Mouse (Mus musculus) embryonic facial prominence, embryonic 13.5 days (tissue): ENCODE results near the gene Syt6. TPM values are rescaled to one million over a fixed set of nuclear protein-coding genes. Genes with fewer than 3 reads are reported as not detected.
"Not testable (repeated sequence)": the region's sequence is repeated elsewhere in the genome, so short reads cannot be mapped to it uniquely, and the experiment has no call there.

Source experiments
- ATAC-seq: fragments of 200-750 bp; cut with Nextera tagmentation; 2 replicates; pipeline ENCODE4 v1.8.0; 2017; ENCODE audit warnings: low read depth; ENCODE audit not compliant: insufficient number of reproducible peaks, insufficient read depth, low FRiP score, low TSS enrichment
- H3K27ac ChIP-seq: fragments of 300-500 bp; sonication (generic); 2 replicates; pipeline ENCODE4 v1.5.1; 2015; ENCODE audit warnings: moderate library complexity, mild to moderate bottlenecking, inconsistent platforms
- H3K27me3 ChIP-seq: fragments of 300-500 bp; sonication (generic); 2 replicates; pipeline ENCODE4 v1.6.1; 2015; ENCODE audit warnings: mild to moderate bottlenecking, inconsistent platforms
- H3K36me3 ChIP-seq: fragments of 300-500 bp; sonication (generic); 2 replicates; pipeline ENCODE4 v1.6.1; 2015; ENCODE audit warnings: mild to moderate bottlenecking, inconsistent platforms
- H3K4me1 ChIP-seq: fragments of 300-500 bp; sonication (generic); 2 replicates; pipeline ENCODE4 v1.6.1; 2015; ENCODE audit warnings: inconsistent platforms
- H3K4me2 ChIP-seq: fragments of 300-500 bp; sonication (generic); 2 replicates; pipeline ENCODE4 v1.6.1; 2015; ENCODE audit warnings: moderate library complexity, mild to moderate bottlenecking, inconsistent platforms
- H3K4me3 ChIP-seq: fragments of 300-500 bp; sonication (generic); 2 replicates; pipeline ENCODE4 v1.5.1; 2015; ENCODE audit warnings: mild to moderate bottlenecking, inconsistent platforms
- H3K9ac ChIP-seq: fragments of 300-500 bp; sonication (generic); 2 replicates; pipeline ENCODE4 v1.6.1; 2015; ENCODE audit warnings: mild to moderate bottlenecking, inconsistent platforms
- H3K9me3 ChIP-seq: fragments of 300-500 bp; sonication (generic); 2 replicates; pipeline ENCODE4 v1.6.1; 2016; ENCODE audit warnings: inconsistent platforms
- WGBS: fragments of 180-500 bp; shearing (Covaris S2); methylation state at CpG from one replicate; pipeline ENCODE4 v1.1.7; 2015; ENCODE audit warnings: mixed read lengths; 5-methylcytosine and 5-hydroxymethylcytosine counted together
- polyA plus RNA-seq: library from polyadenylated mRNA; unstranded; fragments of >200 nt; fragmentation: Nextera tagmentation; extraction: Ambion mirVana; gene quantifications from 2 replicates; pipeline ENCODE4 v1.2.1, GENCODE M21; 2015

Syt6 gene
- polyA plus RNA-seq, 1 experiment from 2014 or later: 1.9 TPM

DNA sequence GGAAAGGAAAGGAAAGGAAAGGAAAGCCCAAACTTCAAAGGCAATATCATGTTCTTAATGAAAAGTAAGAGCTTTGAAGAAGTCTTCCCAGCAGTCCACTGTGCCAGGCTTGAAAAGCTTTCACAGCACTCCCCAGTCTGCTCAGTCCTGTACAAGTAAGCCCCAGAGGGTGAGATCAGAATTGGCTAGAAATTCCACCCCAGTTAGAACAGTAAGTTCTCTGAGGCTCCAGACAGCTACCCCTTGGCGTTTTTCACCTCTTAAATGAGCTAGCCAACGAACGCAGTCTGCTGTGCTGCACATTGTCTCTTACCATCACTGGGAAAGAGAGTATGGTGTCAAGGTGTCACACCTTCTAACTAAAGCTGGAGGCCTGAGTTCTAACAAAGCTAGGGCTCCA is 52.6 kb downstream of the Syt6 start:
- 83% methylated on average over 3 of the region's 3 CpGs for WGBS
- no peak for ATAC-seq
- peaks cover 16% of the 10 kb centered on the region for H3K4me1 ChIP-seq
- H3K4me2 ChIP-seq: no peak overlapping the region
- no peaks in the 10 kb centered on the region for H3K36me3 ChIP-seq
- H3K27me3 ChIP-seq: no peaks in the 10 kb centered on the region
- H3K27ac ChIP-seq: no peak overlapping the region
- no peaks in the 10 kb centered on the region for H3K9me3 ChIP-seq
- no peak overlapping the region for H3K4me3 ChIP-seq
- H3K9ac ChIP-seq: no peak overlapping the region

- 63% methylated on average over 7 of the region's 7 CpGs for WGBS
- no peak overlapping the region for H3K4me2 ChIP-seq
- no peak overlapping the region for H3K27ac ChIP-seq
- no peak for ATAC-seq
- no peaks in the 10 kb centered on the region for H3K27me3 ChIP-seq
- peaks cover 17% of the 10 kb centered on the region for H3K4me1 ChIP-seq
- H3K4me3 ChIP-seq: no peak overlapping the region
- no peaks in the 10 kb centered on the region for H3K9me3 ChIP-seq
- H3K9ac ChIP-seq: no peak overlapping the region
- no peaks in the 10 kb centered on the region for H3K36me3 ChIP-seq
Observed at GRCm38 (mm10) chr3:103633124-103633523, 58.1 kb downstream of the Syt6 start.

GRCm38 (mm10) chr3:103633831-103634230 is 58.8 kb downstream of the Syt6 start:
- no peaks in the 10 kb centered on the region for H3K9me3 ChIP-seq
- no peaks in the 10 kb centered on the region for H3K36me3 ChIP-seq
- no peak overlapping the region for H3K4me3 ChIP-seq
- no peaks in the 10 kb centered on the region for H3K27me3 ChIP-seq
- ATAC-seq: no peak
- WGBS: 76% methylated on average over 4 of the region's 4 CpGs
- peaks cover 17% of the 10 kb centered on the region for H3K4me1 ChIP-seq
- H3K27ac ChIP-seq: no peak overlapping the region
- H3K4me2 ChIP-seq: no peak overlapping the region
- no peak overlapping the region for H3K9ac ChIP-seq

DNA sequence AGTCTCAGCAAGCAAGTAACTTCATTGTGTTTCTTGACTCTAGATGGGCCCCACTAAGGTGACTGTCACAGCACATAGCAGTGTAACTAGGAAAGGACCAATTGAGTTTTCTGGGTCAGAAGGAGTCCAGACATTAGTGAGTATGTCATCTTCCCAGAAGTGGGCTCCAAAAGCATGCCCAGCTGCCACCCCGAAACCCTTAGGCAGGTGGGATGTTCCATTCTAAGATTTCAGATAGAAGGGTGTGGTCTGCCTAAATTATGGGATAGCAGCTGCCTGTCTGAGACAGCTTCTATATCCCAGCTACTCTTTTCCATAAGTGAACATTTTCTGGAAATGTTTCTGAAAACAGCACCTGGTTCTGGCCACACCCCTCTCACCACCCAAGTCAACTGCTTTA is 59.2 kb downstream of the Syt6 start:
- Histone ChIP-seq H3K4me1 (peaks cover 17% of the 10 kb centered on the region), H3K27ac (no peak overlapping the region), H3K9me3 (no peaks in the 10 kb centered on the region), H3K36me3 (no peaks in the 10 kb centered on the region), H3K9ac (no peak overlapping the region), H3K4me2 (no peak overlapping the region), H3K4me3 (no peak overlapping the region), H3K27me3 (no peaks in the 10 kb centered on the region)
- 89% methylated on average over 1 of the region's 1 CpGs for WGBS
- no peak for ATAC-seq

DNA sequence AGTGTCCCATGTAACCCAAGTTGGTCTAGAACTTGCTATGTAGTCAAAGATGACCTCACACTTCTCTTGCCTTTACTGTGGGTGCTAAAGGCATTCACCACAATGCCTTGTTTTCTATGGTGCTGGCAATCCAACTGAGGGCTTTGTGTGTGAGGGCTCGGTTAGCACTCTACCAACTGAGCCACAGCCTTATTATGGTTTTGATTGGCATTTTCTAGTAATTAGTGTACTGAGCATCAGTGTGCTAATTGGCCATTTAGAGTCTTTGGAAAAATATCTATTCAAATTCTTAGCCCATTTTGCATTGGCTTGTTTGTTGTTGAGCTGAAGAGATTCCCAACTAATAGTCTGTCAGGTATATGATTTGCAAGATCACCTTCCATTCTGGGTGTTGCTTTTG is 62.6 kb downstream of the Syt6 start:
- no peak for ATAC-seq
- 82% methylated on average over 1 of the region's 1 CpGs for WGBS
- no peaks in the 10 kb centered on the region for H3K36me3 ChIP-seq
- no peak overlapping the region for H3K27ac ChIP-seq
- peaks cover under 1% of the 10 kb centered on the region; the same call in 1 of the 2 replicates for H3K4me1 ChIP-seq
- H3K4me2 ChIP-seq: no peak overlapping the region
- H3K9ac ChIP-seq: no peak overlapping the region
- no peaks in the 10 kb centered on the region for H3K27me3 ChIP-seq
- H3K9me3 ChIP-seq: no peaks in the 10 kb centered on the region
- H3K4me3 ChIP-seq: no peak overlapping the region

DNA sequence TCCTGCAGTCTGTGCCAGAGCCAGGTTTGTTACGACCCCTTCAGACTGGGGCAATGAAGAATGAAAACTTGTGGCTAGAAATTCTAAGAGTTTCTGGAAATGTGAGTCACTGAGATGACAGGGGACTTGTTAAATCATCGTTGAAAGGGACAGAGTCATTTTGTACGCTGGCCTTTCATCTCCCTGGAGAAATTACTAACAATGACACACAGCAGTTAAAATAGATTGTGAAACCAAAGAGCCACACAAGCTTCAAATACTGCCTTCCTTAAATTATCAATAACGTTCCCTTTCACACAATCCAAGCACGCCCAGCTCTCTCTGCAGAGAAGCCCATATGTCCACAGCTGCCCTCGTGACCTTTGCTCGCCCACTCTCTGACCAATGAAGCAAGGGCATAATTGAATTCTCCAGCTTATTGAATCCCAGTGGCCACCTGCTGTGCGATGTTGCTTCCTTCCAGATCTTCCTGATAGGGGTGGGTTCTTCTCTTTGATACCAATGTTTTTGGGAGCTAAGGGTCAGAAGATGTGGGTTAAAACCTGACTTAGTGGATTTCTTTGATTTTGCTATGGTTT is 65.3 kb downstream of the Syt6 start:
- Histone ChIP-seq H3K9ac (no peak overlapping the region), H3K27me3 (no peaks in the 10 kb centered on the region), H3K9me3 (no peaks in the 10 kb centered on the region), H3K4me1 (no peaks in the 10 kb centered on the region), H3K36me3 (no peaks in the 10 kb centered on the region), H3K4me2 (no peak overlapping the region), H3K27ac (no peak overlapping the region), H3K4me3 (no peak overlapping the region)
- ATAC-seq: no peak
- 43% methylated on average over 8 of the region's 8 CpGs for WGBS

DNA sequence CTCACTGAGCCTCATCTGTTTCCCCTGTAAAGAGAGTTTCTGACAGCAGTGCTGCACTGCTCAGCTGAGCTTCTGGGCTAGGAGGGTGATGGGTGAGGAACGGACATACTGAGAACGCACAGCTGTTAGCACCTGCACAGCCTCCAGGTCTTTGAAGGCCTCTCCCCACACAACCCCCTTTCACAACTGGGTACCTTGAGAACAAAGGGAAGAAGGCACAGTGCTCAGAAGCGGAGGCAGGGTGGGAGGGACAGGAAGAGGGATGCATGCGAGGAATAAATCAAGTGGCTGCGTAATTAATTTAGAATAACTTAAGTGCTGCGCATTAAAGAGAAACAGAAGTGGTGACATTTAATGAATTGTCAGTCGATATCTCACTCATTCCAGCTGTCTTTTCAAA is 66.3 kb downstream of the Syt6 start:
- no peak overlapping the region for H3K4me3 ChIP-seq
- no peak overlapping the region for H3K9ac ChIP-seq
- H3K36me3 ChIP-seq: no peaks in the 10 kb centered on the region
- WGBS: 56% methylated on average over 7 of the region's 7 CpGs
- ATAC-seq: no peak
- no peak overlapping the region for H3K27ac ChIP-seq
- no peak overlapping the region for H3K4me2 ChIP-seq
- H3K27me3 ChIP-seq: no peaks in the 10 kb centered on the region
- H3K4me1 ChIP-seq: no peaks in the 10 kb centered on the region
- no peaks in the 10 kb centered on the region for H3K9me3 ChIP-seq

GRCm38 (mm10) chr3:103645968-103646367 is 70.9 kb downstream of the Syt6 start, which contains the start of gene Atg4a-ps:
Gene Atg4a-ps (minus strand): TSS chr3:103646068.
- not testable (repeated sequence) for H3K27me3 ChIP-seq, H3K36me3 ChIP-seq, H3K9ac ChIP-seq, ATAC-seq, H3K4me1 ChIP-seq, H3K4me3 ChIP-seq, H3K9me3 ChIP-seq, H3K4me2 ChIP-seq, H3K27ac ChIP-seq
- WGBS: 82% methylated on average over 2 of the region's 2 CpGs

DNA sequence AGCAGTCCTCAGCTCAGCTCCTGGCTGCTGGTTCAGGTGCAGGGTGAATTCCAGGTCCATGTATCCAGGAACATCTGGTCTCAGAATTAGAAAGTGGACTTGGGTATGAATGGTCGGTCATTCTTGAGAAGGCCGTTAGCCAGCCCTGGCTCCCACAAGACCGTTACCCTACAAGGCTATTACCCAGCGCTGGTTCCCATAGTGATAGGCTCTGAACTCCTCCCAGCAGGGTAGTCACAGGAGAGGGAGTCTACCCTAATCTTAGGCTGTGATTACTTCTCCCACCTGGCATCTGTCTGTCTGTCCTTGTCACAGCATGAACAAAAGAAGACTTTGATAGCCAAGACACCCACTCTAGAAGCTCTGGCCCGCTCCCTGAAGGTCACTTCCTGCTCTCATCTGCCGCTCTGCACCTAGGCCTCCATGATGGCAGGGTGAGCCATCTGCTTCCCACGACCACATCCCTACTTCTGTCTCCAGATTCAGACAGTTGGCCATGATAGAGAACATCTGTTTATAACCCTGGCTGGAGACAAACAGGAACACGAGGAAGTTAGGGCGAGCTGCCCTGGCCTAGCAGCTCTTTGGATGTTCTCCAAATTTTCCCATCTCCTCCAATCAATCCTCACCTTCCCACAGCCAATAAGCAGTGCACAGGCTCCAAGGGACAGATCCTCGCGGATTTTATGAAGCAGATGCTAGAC is 72.3 kb downstream of the Syt6 start:
- no peaks in the 10 kb centered on the region; the same call in 1 of the 2 replicates for H3K9me3 ChIP-seq
- 82% methylated on average over 11 of the region's 11 CpGs for WGBS
- no peak for ATAC-seq

DNA sequence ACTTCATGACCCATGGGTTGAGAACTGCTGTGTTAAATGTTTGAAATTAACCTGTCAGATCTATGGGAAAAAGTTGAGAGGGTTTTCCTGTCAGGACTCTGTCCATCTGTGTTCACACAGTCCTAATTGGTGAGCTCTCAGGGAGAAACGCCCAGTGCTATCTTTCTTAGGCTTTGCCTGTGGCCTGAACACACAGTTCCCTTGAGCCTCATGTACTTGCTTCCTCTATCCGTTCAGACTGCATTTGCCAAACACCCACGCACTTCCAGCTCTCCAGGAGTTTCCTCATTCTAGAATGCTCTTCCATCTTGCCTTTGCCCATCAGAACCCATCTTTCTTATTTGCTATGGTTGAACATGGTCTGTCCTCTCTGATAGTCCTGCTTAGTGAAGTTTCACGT is 73.5 kb downstream of the Syt6 start:
- H3K27me3 ChIP-seq: no peaks in the 10 kb centered on the region
- no peaks in the 10 kb centered on the region for H3K36me3 ChIP-seq
- H3K4me1 ChIP-seq: no peaks in the 10 kb centered on the region
- WGBS: 77% methylated on average over 4 of the region's 4 CpGs
- H3K4me3 ChIP-seq: no peak overlapping the region
- H3K9me3 ChIP-seq: no peaks in the 10 kb centered on the region; the same call in 1 of the 2 replicates
- no peak overlapping the region for H3K27ac ChIP-seq
- H3K9ac ChIP-seq: no peak overlapping the region
- no peak overlapping the region for H3K4me2 ChIP-seq
- no peak for ATAC-seq

More for the DNA sequence above, 72.3 kb downstream of the Syt6 start:
- H3K9ac ChIP-seq: no peak overlapping the region
- H3K36me3 ChIP-seq: no peaks in the 10 kb centered on the region
- no peak overlapping the region for H3K27ac ChIP-seq
- H3K4me3 ChIP-seq: no peak overlapping the region
- H3K27me3 ChIP-seq: no peaks in the 10 kb centered on the region
- no peaks in the 10 kb centered on the region for H3K4me1 ChIP-seq
- H3K4me2 ChIP-seq: no peak overlapping the region

GRCm38 (mm10) chr3:103649716-103650115 is 74.7 kb downstream of the Syt6 start:
- Histone ChIP-seq H3K27me3 (no peaks in the 10 kb centered on the region), H3K4me2 (no peak overlapping the region), H3K4me3 (no peak overlapping the region), H3K9ac (no peak overlapping the region), H3K4me1 (no peaks in the 10 kb centered on the region), H3K27ac (no peak overlapping the region), H3K36me3 (no peaks in the 10 kb centered on the region), H3K9me3 (no peaks in the 10 kb centered on the region; the same call in 1 of the 2 replicates)
- ATAC-seq: no peak
- WGBS: 80% methylated on average over 6 of the region's 6 CpGs

DNA sequence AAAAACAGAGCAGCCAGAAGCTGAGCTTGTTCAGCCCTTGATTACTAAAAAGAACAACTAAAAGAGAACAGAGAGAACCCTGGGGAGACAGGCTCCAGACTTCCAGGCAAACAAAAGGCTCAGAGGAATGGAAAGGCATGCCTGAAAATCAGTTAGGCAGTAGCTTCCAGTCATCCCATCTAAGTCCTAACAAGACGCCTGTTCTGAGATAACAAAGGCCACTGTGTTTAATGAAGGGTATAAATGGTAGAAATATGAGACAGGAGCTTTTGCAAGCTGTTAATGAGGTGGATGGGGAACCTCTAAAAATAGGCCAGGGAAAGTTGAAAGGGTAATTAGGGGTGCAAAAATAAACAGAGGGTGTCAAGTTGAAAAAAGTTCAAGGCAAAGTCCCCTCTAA is 75.4 kb downstream of the Syt6 start:
- Histone ChIP-seq H3K9me3 (no peaks in the 10 kb centered on the region; the same call in 1 of the 2 replicates), H3K36me3 (no peaks in the 10 kb centered on the region), H3K27me3 (no peaks in the 10 kb centered on the region), H3K4me1 (no peaks in the 10 kb centered on the region), H3K4me3 (no peak overlapping the region), H3K4me2 (no peak overlapping the region), H3K27ac (no peak overlapping the region), H3K9ac (no peak overlapping the region)
- WGBS: 22% methylated on average over 1 of the region's 1 CpGs
- ATAC-seq: no peak
